Mouse (Mus musculus) testis, adult 2 months (tissue): ENCODE measurements around the gene Vps8.

Experiments used
- CTCF ChIP-seq: fragments of 200-500 bp; IDR thresholded peaks from 2 replicates; pipeline ENCODE4 v1.5.1; 2012; ENCODE audit warnings: low read depth, mild to moderate bottlenecking, inconsistent platforms, low read length, moderate library complexity; ENCODE audit not compliant: control insufficient read depth, insufficient read depth, insufficient replicate concordance
- POLR2A ChIP-seq: fragments of 200-500 bp; IDR thresholded peaks from 2 replicates; pipeline ENCODE4 v1.6.1; 2012; ENCODE audit warnings: low read depth, mild to moderate bottlenecking, inconsistent platforms, low read length, moderate library complexity; ENCODE audit not compliant: control insufficient read depth

GRCm38 (mm10) chr16:21465868-21466267, 43.0 kb downstream of the Vps8 start:
- TF ChIP-seq POLR2A (no peak), CTCF (no peak)
